8 mouse cellular contexts compared by ENCODE assay signal in the genomic region with DNA sequence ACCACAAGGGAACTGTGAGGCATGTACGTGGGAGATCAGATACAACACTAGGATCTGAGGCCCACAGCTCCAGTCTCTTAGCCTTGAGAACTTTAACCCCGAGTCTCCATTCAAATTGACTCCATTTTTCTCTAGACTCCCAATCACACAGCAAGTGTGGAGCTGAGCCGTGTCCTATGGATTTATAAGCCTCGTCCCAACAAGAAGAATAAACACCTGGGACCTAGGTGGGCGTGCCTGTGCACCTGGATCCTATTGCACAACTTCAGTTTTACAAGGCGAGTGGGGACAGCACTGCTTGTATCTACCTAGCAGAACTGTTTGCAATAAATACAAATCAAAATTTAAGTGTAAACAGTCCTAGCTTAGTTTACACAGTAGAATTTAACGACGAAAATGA. TPM values are rescaled to one million over a fixed set of nuclear protein-coding genes. Genes with fewer than 3 reads are reported as not detected.
DNase-seq lines count a peak whose midpoint lies in the region; ATAC-seq and TF ChIP-seq lines count a peak whose summit lies in the region.

No protein-coding gene starts in this region.

- no peak for TF ChIP-seq CTCF in spleen, adult 2 months (IDR thresholded peaks at IDR 0.05; ENCODE audit: extremely low read depth, insufficient read depth, insufficient read length, insufficient replicate concordance)

- no peaks in the 10 kb centered on the region for H3K27me3 ChIP-seq in spleen, adult 2 months (ENCODE audit: control insufficient read depth, insufficient read depth, low read length)
- H3K27me3 ChIP-seq in liver, embryonic 11.5 days (replicated peaks; ENCODE audit: control insufficient read depth, insufficient read depth, low read length) = no peaks in the 10 kb centered on the region

- H3K4me3 ChIP-seq in spleen, adult 2 months (ENCODE audit: extremely low read depth, insufficient read depth, insufficient read length) = peak overlapping the region; percentile 93
- peak overlapping the region; percentile 72 for H3K4me3 ChIP-seq in liver, embryonic 11.5 days (ENCODE audit: low read depth, low read length)

- peak overlapping the region; percentile 93 for H3K4me2 ChIP-seq in liver, embryonic 11.5 days

- DNase-seq in cerebellum, adult 11-12 months = peak; percentile 27
- DNase-seq in cerebellum, adult 18-20 months = no peak
- DNase-seq in spleen, adult 2 months (ENCODE audit: low read depth in 1 of 2, low spot score in 2 of 2) = no peak
- no peak for DNase-seq in spleen, postnatal 14 days (ENCODE audit: low spot score in 2 of 2)
- DNase-seq in liver, embryonic 11.5 days (ENCODE audit: low spot score) = no peak
- DNase-seq in urinary bladder, adult 18-20 months (ENCODE audit: low spot score in 2 of 2) = no peak
- no peak for DNase-seq in kidney, adult 11 months
- no peak for DNase-seq in layer of hippocampus, adult 18-20 months (ENCODE audit: low spot score in 2 of 2)

- TF ChIP-seq POLR2A in spleen, adult 2 months (IDR thresholded peaks at IDR 0.05; ENCODE audit: low read depth, low read length) = no peak

- no peak for ATAC-seq in liver, embryonic 11.5 days (replicated peaks; ENCODE audit: low FRiP score)

- no peak overlapping the region for H3K27ac ChIP-seq in spleen, adult 2 months (ENCODE audit: insufficient read depth, low read length)
- peak overlapping the region; percentile 79 for H3K27ac ChIP-seq in liver, embryonic 11.5 days (ENCODE audit: low read depth, low read length)

- H3K9me3 ChIP-seq in liver, embryonic 11.5 days (ENCODE audit: control insufficient read depth, low read length) = no peaks in the 10 kb centered on the region

- H3K4me1 ChIP-seq in spleen, adult 2 months (ENCODE audit: control insufficient read depth, insufficient read depth, insufficient read length) = no peaks in the 10 kb centered on the region
- peaks cover 3% of the 10 kb centered on the region for H3K4me1 ChIP-seq in liver, embryonic 11.5 days (replicated peaks; ENCODE audit: control insufficient read depth, insufficient read depth, low read length)

- 18% methylated on average over 8 of the region's 8 CpGs for WGBS in spleen, adult 2 months
- WGBS in liver, embryonic 11.5 days = 17% methylated on average over 8 of the region's 8 CpGs

- peak overlapping the region; percentile 86 for H3K9ac ChIP-seq in liver, embryonic 11.5 days (ENCODE audit: low read depth, low read length)

- H3K36me3 ChIP-seq in spleen, adult 2 months (ENCODE audit: control insufficient read depth, insufficient read depth, low read length) = peaks cover 15% of the 10 kb centered on the region
- peaks cover 31% of the 10 kb centered on the region for H3K36me3 ChIP-seq in liver, embryonic 11.5 days (ENCODE audit: control insufficient read depth, insufficient read depth, low read length)

RNA-seq across cellular contexts. Expression of a gene that starts 0.9 kb away (rescaled TPM):
- polyA plus RNA-seq in spleen, adult 2 months (2012; rRNA removed) = 13.2 and 14.7 TPM in 2 replicates
- polyA plus RNA-seq in liver, embryonic 11.5 days (2014; fragmentation: Nextera tagmentation; extraction: Ambion mirVana) = 10.7 and 11.4 TPM in 2 replicates
- total RNA-seq in layer of hippocampus, adult 18-20 months (2021) = 10 to 100 TPM; 10.1 to 11.2 TPM

RNA-seq across cellular contexts. Expression of a gene that starts 17.5 kb away (rescaled TPM):
- polyA plus RNA-seq in spleen, adult 2 months (2012; rRNA removed) = 53.7 and 61.8 TPM in 2 replicates
- polyA plus RNA-seq in liver, embryonic 11.5 days (2014; fragmentation: Nextera tagmentation; extraction: Ambion mirVana) = 23.7 and 24.0 TPM in 2 replicates
- 10 to 100 TPM; 39.3 to 41.6 TPM for total RNA-seq in layer of hippocampus, adult 18-20 months (2021)

RNA-seq across cellular contexts. Expression of a gene that starts 19.6 kb away (rescaled TPM):
- polyA plus RNA-seq in spleen, adult 2 months (2012; rRNA removed) = 15.5 and 17.8 TPM in 2 replicates
- polyA plus RNA-seq in liver, embryonic 11.5 days (2014; fragmentation: Nextera tagmentation; extraction: Ambion mirVana) = 9.7 and 10.5 TPM in 2 replicates
- total RNA-seq in layer of hippocampus, adult 18-20 months (2021) = 10 to 100 TPM; 50.8 to 51.0 TPM

RNA-seq across cellular contexts. Expression of a gene that starts 29.1 kb away (rescaled TPM):
- 12.2 and 15.8 TPM in 2 replicates for polyA plus RNA-seq in spleen, adult 2 months (2012; rRNA removed)
- 148 and 178 TPM in 2 replicates for polyA plus RNA-seq in liver, embryonic 11.5 days (2014; fragmentation: Nextera tagmentation; extraction: Ambion mirVana)
- under 1 TPM; 0.45 to 0.48 TPM for total RNA-seq in layer of hippocampus, adult 18-20 months (2021)

RNA-seq across cellular contexts. Expression of a gene that starts 47.8 kb away (rescaled TPM):
- 98.3 and 115 TPM in 2 replicates for polyA plus RNA-seq in spleen, adult 2 months (2012; rRNA removed)
- 9.4 and 12.4 TPM in 2 replicates for polyA plus RNA-seq in liver, embryonic 11.5 days (2014; fragmentation: Nextera tagmentation; extraction: Ambion mirVana)
- 100 to 1,000 TPM; 164 TPM for total RNA-seq in layer of hippocampus, adult 18-20 months (2021)
